Mouse (Mus musculus) embryonic fibroblast, embryonic 13.5 days (primary cell): ENCODE measurements around the gene Cenpe.

Experiments used
- CTCF ChIP-seq: IDR thresholded peaks from 2 replicates; pipeline ENCODE4 v1.5.1; 2011; ENCODE audit warnings: mild to moderate bottlenecking, control low read depth, low read length, moderate library complexity, borderline replicate concordance; ENCODE audit not compliant: insufficient read depth
- POLR2A ChIP-seq: IDR thresholded peaks from 2 replicates; pipeline ENCODE4 v1.6.1; 2011; ENCODE audit warnings: low read depth, mild to moderate bottlenecking, control low read depth, low read length, moderate library complexity

- no peak for TF ChIP-seq POLR2A
- TF ChIP-seq CTCF = no peak
Measured at GRCm38 (mm10) chr3:135300081-135300480, 87.7 kb downstream of the Cenpe start.
